Mouse (Mus musculus) midbrain, embryonic 12.5 days (tissue): ENCODE measurements around the gene Amt. TPM values are rescaled to one million over a fixed set of nuclear protein-coding genes. Genes with fewer than 3 reads are reported as not detected.
"Not testable (repeated sequence)": the region's sequence is repeated elsewhere in the genome, so short reads cannot be mapped to it uniquely, and the experiment has no call there.

Experiments
- ATAC-seq: fragments of 200-750 bp; cut with Nextera tagmentation; 2 replicates; pipeline ENCODE4 v1.8.0; 2017; ENCODE audit warnings: low read depth, moderate TSS enrichment, moderate library complexity; ENCODE audit not compliant: low FRiP score
- H3K27ac ChIP-seq: fragments of 300-500 bp; sonication (generic); replicated peaks from 2 replicates; pipeline ENCODE4 v1.5.1; 2016; ENCODE audit warnings: mild to moderate bottlenecking
- H3K27me3 ChIP-seq: fragments of 300-500 bp; sonication (generic); 2 replicates; pipeline ENCODE4 v1.6.1; 2016; ENCODE audit warnings: mild to moderate bottlenecking
- H3K36me3 ChIP-seq: fragments of 300-500 bp; sonication (generic); 2 replicates; pipeline ENCODE4 v1.6.1; 2016
- H3K4me1 ChIP-seq: fragments of 300-500 bp; sonication (generic); 2 replicates; pipeline ENCODE4 v1.6.1; 2016
- H3K4me2 ChIP-seq: fragments of 300-500 bp; sonication (generic); replicated peaks from 2 replicates; pipeline ENCODE4 v1.6.1; 2016; ENCODE audit warnings: mild to moderate bottlenecking, moderate library complexity
- H3K4me3 ChIP-seq: fragments of 300-500 bp; sonication (generic); 2 replicates; pipeline ENCODE4 v1.5.1; 2016; ENCODE audit warnings: mild to moderate bottlenecking
- H3K9ac ChIP-seq: fragments of 300-500 bp; sonication (generic); replicated peaks from 2 replicates; pipeline ENCODE4 v1.6.1; 2016; ENCODE audit warnings: mild to moderate bottlenecking, moderate library complexity
- H3K9me3 ChIP-seq: fragments of 300-500 bp; sonication (generic); 2 replicates; pipeline ENCODE4 v1.6.1; 2016; ENCODE audit warnings: mild to moderate bottlenecking
- WGBS: fragments of 180-500 bp; shearing (Covaris S2); methylation state at CpG from one replicate; pipeline ENCODE4 v1.1.7; 2016; 5-methylcytosine and 5-hydroxymethylcytosine counted together
- polyA plus RNA-seq: library from polyadenylated mRNA; unstranded; fragments of >200 nt; fragmentation: Nextera tagmentation; extraction: Ambion mirVana; gene quantifications from 2 replicates; pipeline ENCODE4 v1.2.1, GENCODE M21; 2016

The Amt gene
- polyA plus RNA-seq, 1 experiment from 2014 or later, result 25.0 TPM

GRCm38 (mm10) chr9:108267691-108268090, 29.0 kb upstream of the Amt start:
- no peak for ATAC-seq
- Histone ChIP-seq H3K4me3 (no peak overlapping the region), H3K36me3 (no peaks in the 10 kb centered on the region), H3K4me2 (no peak overlapping the region), H3K9me3 (no peaks in the 10 kb centered on the region), H3K4me1 (peaks cover 11% of the 10 kb centered on the region), H3K27me3 (no peaks in the 10 kb centered on the region), H3K27ac (no peak overlapping the region), H3K9ac (no peak overlapping the region)
- 93% methylated on average over 7 of the region's 7 CpGs for WGBS

GRCm38 (mm10) chr9:108268701-108269100, 28.0 kb upstream of the Amt start:
- H3K27me3 ChIP-seq, H3K9ac ChIP-seq, H3K4me3 ChIP-seq: not testable (repeated sequence)

GRCm38 (mm10) chr9:108271941-108272340, 24.7 kb upstream of the Amt start:
- Histone ChIP-seq H3K27me3 (no peaks in the 10 kb centered on the region), H3K27ac (no peak overlapping the region), H3K36me3 (no peaks in the 10 kb centered on the region), H3K4me1 (no peaks in the 10 kb centered on the region), H3K9me3 (no peaks in the 10 kb centered on the region), H3K9ac (no peak overlapping the region), H3K4me3 (no peak overlapping the region), H3K4me2 (no peak overlapping the region)
- WGBS, result 53% methylated on average over 2 of the region's 2 CpGs
- ATAC-seq, result no peak

More at GRCm38 (mm10) chr9:108268701-108269100, 28.0 kb upstream of the Amt start:
- H3K4me1 ChIP-seq, ATAC-seq, H3K4me2 ChIP-seq, H3K9me3 ChIP-seq, H3K27ac ChIP-seq, H3K36me3 ChIP-seq: not testable (repeated sequence)
- 81% methylated on average over 7 of the region's 7 CpGs for WGBS

- H3K9ac ChIP-seq, result no peak overlapping the region
- WGBS, result 82% methylated on average over 5 of the region's 5 CpGs
- H3K36me3 ChIP-seq, result no peaks in the 10 kb centered on the region
- no peak for ATAC-seq
- H3K4me1 ChIP-seq, result no peaks in the 10 kb centered on the region
- H3K4me3 ChIP-seq, result no peak overlapping the region
- no peaks in the 10 kb centered on the region for H3K9me3 ChIP-seq
- no peaks in the 10 kb centered on the region for H3K27me3 ChIP-seq
- no peak overlapping the region for H3K27ac ChIP-seq
- H3K4me2 ChIP-seq, result no peak overlapping the region
Observed at GRCm38 (mm10) chr9:108272691-108273090, 24.0 kb upstream of the Amt start.

- no peaks in the 10 kb centered on the region for H3K36me3 ChIP-seq
- no peak for ATAC-seq
- no peaks in the 10 kb centered on the region for H3K27me3 ChIP-seq
- no peak overlapping the region for H3K9ac ChIP-seq
- H3K4me2 ChIP-seq, result no peak overlapping the region
- 71% methylated on average over 4 of the region's 4 CpGs for WGBS
- no peaks in the 10 kb centered on the region for H3K4me1 ChIP-seq
- no peak overlapping the region for H3K4me3 ChIP-seq
- H3K9me3 ChIP-seq, result no peaks in the 10 kb centered on the region
- H3K27ac ChIP-seq, result no peak overlapping the region
Observed at GRCm38 (mm10) chr9:108273485-108273884, 23.2 kb upstream of the Amt start.

GRCm38 (mm10) chr9:108274476-108275330, 21.9 kb upstream of the Amt start:
- Histone ChIP-seq H3K27ac (no peak overlapping the region), H3K9ac (no peak overlapping the region), H3K27me3 (no peaks in the 10 kb centered on the region), H3K4me3 (no peak overlapping the region), H3K4me2 (no peak overlapping the region), H3K4me1 (no peaks in the 10 kb centered on the region), H3K36me3 (no peaks in the 10 kb centered on the region), H3K9me3 (no peaks in the 10 kb centered on the region)
- no peak for ATAC-seq
- WGBS, result 77% methylated on average over 5 of the region's 5 CpGs

GRCm38 (mm10) chr9:108275331-108275659, 21.4 kb upstream of the Amt start:
- Histone ChIP-seq H3K36me3 (no peaks in the 10 kb centered on the region), H3K9ac (no peak overlapping the region), H3K4me3 (no peak overlapping the region), H3K27ac (no peak overlapping the region), H3K27me3 (no peaks in the 10 kb centered on the region), H3K4me2 (no peak overlapping the region), H3K9me3 (no peaks in the 10 kb centered on the region), H3K4me1 (no peaks in the 10 kb centered on the region)
- WGBS, result 62% methylated on average over 6 of the region's 6 CpGs
- ATAC-seq, result no peak

- Histone ChIP-seq H3K4me3 (no peak overlapping the region), H3K27me3 (no peaks in the 10 kb centered on the region), H3K27ac (no peak overlapping the region), H3K36me3 (no peaks in the 10 kb centered on the region), H3K9me3 (no peaks in the 10 kb centered on the region), H3K4me2 (no peak overlapping the region), H3K4me1 (no peaks in the 10 kb centered on the region), H3K9ac (no peak overlapping the region)
- no peak for ATAC-seq
- WGBS, result 65% methylated on average over 10 of the region's 10 CpGs
Observed at GRCm38 (mm10) chr9:108278697-108279450, 17.8 kb upstream of the Amt start.

- H3K4me3 ChIP-seq, result no peak overlapping the region
- no peak overlapping the region for H3K4me2 ChIP-seq
- no peak for ATAC-seq
- H3K9ac ChIP-seq, result no peak overlapping the region
- no peaks in the 10 kb centered on the region for H3K4me1 ChIP-seq
- H3K9me3 ChIP-seq, result no peaks in the 10 kb centered on the region
- no peaks in the 10 kb centered on the region for H3K27me3 ChIP-seq
- no peak overlapping the region for H3K27ac ChIP-seq
- H3K36me3 ChIP-seq, result no peaks in the 10 kb centered on the region
- WGBS, result 50% methylated on average over 8 of the region's 8 CpGs
Observed at GRCm38 (mm10) chr9:108280071-108280828, 16.4 kb upstream of the Amt start.

GRCm38 (mm10) chr9:108284410-108284809, 12.2 kb upstream of the Amt start:
- no peak overlapping the region for H3K4me3 ChIP-seq
- no peaks in the 10 kb centered on the region for H3K36me3 ChIP-seq
- no peaks in the 10 kb centered on the region for H3K9me3 ChIP-seq
- WGBS, result 15% methylated on average over 6 of the region's 6 CpGs
- H3K27ac ChIP-seq, result no peak overlapping the region
- no peaks in the 10 kb centered on the region for H3K27me3 ChIP-seq
- no peak overlapping the region for H3K9ac ChIP-seq
- peak; percentile 60 for ATAC-seq
- H3K4me2 ChIP-seq, result no peak overlapping the region
- no peaks in the 10 kb centered on the region for H3K4me1 ChIP-seq

GRCm38 (mm10) chr9:108287526-108288238, 9.0 kb upstream of the Amt start:
- not testable (repeated sequence) for H3K9me3 ChIP-seq, H3K4me2 ChIP-seq, H3K4me1 ChIP-seq, H3K36me3 ChIP-seq, H3K27ac ChIP-seq, H3K9ac ChIP-seq, H3K4me3 ChIP-seq, ATAC-seq, H3K27me3 ChIP-seq
- 91% methylated on average over 4 of the region's 6 CpGs for WGBS
